Mouse (Mus musculus) limb, embryonic 14.5 days (tissue): ENCODE measurements around the gene Zfp740. TPM values are rescaled to one million over a fixed set of nuclear protein-coding genes. Genes with fewer than 3 reads are reported as not detected.
A peak's percentile ranks its signal among the peaks of the same experiment; 100 is the strongest.

ENCODE experiments used
- ATAC-seq: fragments of 200-750 bp; cut with Nextera tagmentation; 2 replicates; pipeline ENCODE4 v1.8.0; 2017; ENCODE audit warnings: low read depth, moderate number of reproducible peaks, moderate TSS enrichment; ENCODE audit not compliant: low FRiP score
- DNase-seq: peaks from one replicate; pipeline ENCODE4 v3.0.0-alpha.2; 2015; ENCODE audit warnings: low spot score
- H3K27ac ChIP-seq: fragments of 300-500 bp; sonication (generic); replicated peaks from 2 replicates; pipeline ENCODE4 v1.5.1; 2014; ENCODE audit warnings: low read depth, mild to moderate bottlenecking, low read length, moderate library complexity, mixed read lengths
- H3K27me3 ChIP-seq: fragments of 300-500 bp; sonication (generic); 2 replicates; pipeline ENCODE4 v1.6.1; 2014; ENCODE audit warnings: low read length, mixed read lengths; ENCODE audit not compliant: control insufficient read depth, insufficient read depth
- H3K36me3 ChIP-seq: fragments of 300-500 bp; sonication (generic); 2 replicates; pipeline ENCODE4 v1.6.1; 2014; ENCODE audit warnings: mild to moderate bottlenecking, low read length, moderate library complexity, mixed read lengths; ENCODE audit not compliant: control insufficient read depth, insufficient read depth
- H3K4me1 ChIP-seq: fragments of 300-500 bp; sonication (generic); 2 replicates; pipeline ENCODE4 v1.6.1; 2014; ENCODE audit warnings: antibody characterized with exemption, low read length, mixed read lengths; ENCODE audit not compliant: control insufficient read depth, insufficient read depth
- H3K4me2 ChIP-seq: fragments of 300-500 bp; sonication (generic); replicated peaks from 2 replicates; pipeline ENCODE4 v1.6.1; 2014; ENCODE audit warnings: low read depth, mild to moderate bottlenecking, low read length, moderate library complexity; ENCODE audit not compliant: severe bottlenecking
- H3K4me3 ChIP-seq: fragments of 300-500 bp; sonication (generic); replicated peaks from 2 replicates; pipeline ENCODE4 v1.5.1; 2014; ENCODE audit warnings: low read length
- H3K9ac ChIP-seq: fragments of 300-500 bp; sonication (generic); 2 replicates; pipeline ENCODE4 v1.6.1; 2014; ENCODE audit warnings: mild to moderate bottlenecking, low read depth, low read length, moderate library complexity; ENCODE audit not compliant: severe bottlenecking
- H3K9me3 ChIP-seq: fragments of 300-500 bp; sonication (generic); 2 replicates; pipeline ENCODE4 v1.6.1; 2016; ENCODE audit warnings: low read length; ENCODE audit not compliant: control insufficient read depth
- POLR2A ChIP-seq: fragments of 200-500 bp; IDR thresholded peaks from 2 replicates; pipeline ENCODE4 v1.8.0; 2012; ENCODE audit warnings: inconsistent platforms, mild to moderate bottlenecking, moderate library complexity, borderline replicate concordance; ENCODE audit not compliant: insufficient read depth, insufficient read length; ENCODE audit errors: extremely low read depth
- WGBS: fragments of 180-500 bp; shearing (Covaris S2); extraction: QIAGEN DNeasy Blood & Tissue Kit; methylation state at CpG from one replicate; pipeline ENCODE4 v1.1.7; 2014; 5-methylcytosine and 5-hydroxymethylcytosine counted together
- polyA plus RNA-seq, 2 experiments: library from polyadenylated mRNA; depleted of rRNA in 1 of 2; stranded (reverse) in 1 of 2; unstranded in 1 of 2; fragments of >200 nt; fragmentation: Nextera tagmentation in 1 of 2; extraction: Ambion mirVana in 1 of 2; gene quantifications; 2 replicates each; pipeline versions ENCODE4 v1.2.1 to v1.2.3; 2012 to 2014

The Zfp740 gene
- polyA plus RNA-seq, 2 experiments = 53.8 to 96.0 TPM

DNA sequence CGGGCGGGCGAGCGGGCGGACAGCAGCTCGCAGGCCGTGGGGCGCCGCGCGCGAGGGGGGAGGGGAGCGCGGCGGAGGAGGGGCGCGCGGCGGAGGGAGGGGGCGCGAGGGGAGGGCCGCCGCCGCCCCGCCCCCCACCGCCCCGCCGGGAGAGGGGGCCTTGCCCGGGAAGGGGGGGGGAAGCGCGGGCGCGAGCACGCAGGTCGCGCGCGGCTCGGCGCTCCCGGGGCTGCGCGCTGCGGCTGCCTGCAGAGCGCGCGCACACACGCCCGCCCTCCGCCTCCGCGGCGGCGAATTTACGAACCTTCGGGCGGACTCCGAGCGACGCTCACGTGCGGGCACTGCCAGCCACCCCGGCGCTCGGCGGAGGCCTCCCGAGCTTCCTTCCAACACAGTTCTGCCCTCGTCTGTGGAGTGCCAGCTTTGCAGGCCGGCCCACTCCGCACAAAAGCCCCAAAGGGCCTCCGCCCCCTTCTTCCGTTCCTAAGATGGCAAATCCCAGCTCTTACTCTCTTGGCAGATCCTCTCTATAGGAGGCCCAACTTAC is 859 bp downstream of the Zfp740 start:
- 0 out of 2 replicates have a peak, but pooled peaks have one; percentile 11 for TF ChIP-seq POLR2A
- Histone ChIP-seq H3K4me3 (peak overlapping the region; percentile 80), H3K36me3 (peaks cover 51% of the 10 kb centered on the region), H3K4me1 (peaks cover 23% of the 10 kb centered on the region), H3K9me3 (no peaks in the 10 kb centered on the region), H3K9ac (peak overlapping the region; percentile 95), H3K4me2 (peak overlapping the region; percentile 75), H3K27ac (peak overlapping the region; percentile 100), H3K27me3 (no peaks in the 10 kb centered on the region)
- DNase-seq (peak; percentile 76), ATAC-seq (peak; percentile 53)
- WGBS = 0% methylated on average over 16 of the region's 72 CpGs

DNA sequence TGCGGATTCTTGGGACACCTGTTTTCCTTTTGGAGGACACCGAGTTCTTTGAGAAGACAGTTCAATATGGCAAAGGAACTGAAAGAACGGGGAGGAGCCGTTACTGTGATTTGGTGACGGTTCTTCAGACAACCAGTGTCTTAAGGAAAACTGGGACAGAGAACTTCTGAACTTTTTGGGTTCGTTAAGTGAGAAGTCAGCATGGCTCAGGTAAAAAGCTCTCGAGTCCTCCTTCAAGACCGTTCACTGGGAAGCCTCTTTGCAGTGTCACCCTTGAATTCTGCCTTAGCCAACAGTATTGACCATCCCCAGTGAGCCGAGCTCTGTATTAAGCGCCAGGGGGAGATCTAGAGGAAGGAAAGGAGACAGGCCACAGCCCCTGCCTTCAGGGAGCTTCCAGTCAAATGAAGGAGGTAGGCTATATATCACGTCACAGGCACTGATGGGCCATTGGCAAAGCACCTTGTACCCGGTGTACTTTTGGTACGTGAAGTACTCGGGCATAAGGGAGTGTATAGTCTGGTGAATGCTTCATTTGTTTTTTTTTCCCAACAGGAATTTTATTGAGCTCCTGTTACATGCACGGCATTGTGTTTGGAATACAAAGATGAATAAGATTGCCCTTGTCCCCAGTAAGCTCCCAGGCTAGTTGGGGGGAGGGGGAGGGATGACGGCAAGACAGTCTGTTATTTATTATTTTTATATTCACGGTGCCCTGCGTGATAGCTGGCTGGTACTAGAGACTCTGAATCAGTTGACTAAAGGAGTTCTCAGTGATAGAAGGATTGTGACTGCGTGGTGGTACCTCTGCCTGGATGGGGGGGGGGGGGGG is 1.8 kb downstream of the Zfp740 start, which contains the start of gene Csad:
Gene Csad (minus strand): TSS at position 51 of the 832 bp plus-strand sequence.
- TF ChIP-seq POLR2A = no peak
- H3K27ac ChIP-seq = peak within 1 kb of the TSS; percentile 100
- peak within 1 kb of the TSS; percentile 80 for H3K4me3 ChIP-seq
- H3K27me3 ChIP-seq = no peaks in the 10 kb centered on the region
- H3K9ac ChIP-seq = peak within 1 kb of the TSS; percentile 95
- no peaks in the 10 kb centered on the region for H3K9me3 ChIP-seq
- DNase-seq (no peak), ATAC-seq (no peak)
- peaks cover 51% of the 10 kb centered on the region for H3K36me3 ChIP-seq
- H3K4me2 ChIP-seq = peak within 1 kb of the TSS; percentile 75
- H3K4me1 ChIP-seq = peaks cover 23% of the 10 kb centered on the region
- WGBS = 54% methylated on average over 19 of the region's 19 CpGs

DNA sequence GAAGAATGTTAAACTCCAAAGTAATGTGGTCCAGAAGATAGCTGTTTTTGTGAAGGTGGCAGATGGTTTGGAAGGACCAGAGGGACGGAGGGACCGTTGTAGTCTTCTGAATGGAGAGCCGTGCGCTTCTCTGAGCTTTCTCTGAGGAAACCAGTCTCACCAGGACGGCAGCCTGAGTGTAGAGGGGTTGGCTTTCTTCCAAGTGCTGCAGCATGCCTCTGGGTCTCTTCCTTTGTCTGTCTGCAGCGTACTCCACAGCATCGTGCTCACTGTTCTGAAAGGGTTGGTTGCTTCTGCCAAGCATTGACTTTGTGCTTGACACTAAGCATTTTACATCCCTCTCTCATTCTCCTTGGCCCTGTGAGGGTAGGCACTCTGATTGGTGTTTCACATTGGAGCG is 2.7 kb downstream of the Zfp740 start:
- H3K27ac ChIP-seq = peak overlapping the region; percentile 28; the same call in 1 of the 2 replicates
- ATAC-seq (no peak), DNase-seq (peak; percentile 71)
- peak overlapping the region; percentile 80 for H3K4me3 ChIP-seq
- peak overlapping the region; percentile 95 for H3K9ac ChIP-seq
- peaks cover 23% of the 10 kb centered on the region for H3K4me1 ChIP-seq
- H3K9me3 ChIP-seq = no peaks in the 10 kb centered on the region
- peak overlapping the region; percentile 75 for H3K4me2 ChIP-seq
- no peaks in the 10 kb centered on the region for H3K27me3 ChIP-seq
- H3K36me3 ChIP-seq = peaks cover 58% of the 10 kb centered on the region
- TF ChIP-seq POLR2A = no peak
- WGBS = 49% methylated on average over 8 of the region's 8 CpGs

DNA sequence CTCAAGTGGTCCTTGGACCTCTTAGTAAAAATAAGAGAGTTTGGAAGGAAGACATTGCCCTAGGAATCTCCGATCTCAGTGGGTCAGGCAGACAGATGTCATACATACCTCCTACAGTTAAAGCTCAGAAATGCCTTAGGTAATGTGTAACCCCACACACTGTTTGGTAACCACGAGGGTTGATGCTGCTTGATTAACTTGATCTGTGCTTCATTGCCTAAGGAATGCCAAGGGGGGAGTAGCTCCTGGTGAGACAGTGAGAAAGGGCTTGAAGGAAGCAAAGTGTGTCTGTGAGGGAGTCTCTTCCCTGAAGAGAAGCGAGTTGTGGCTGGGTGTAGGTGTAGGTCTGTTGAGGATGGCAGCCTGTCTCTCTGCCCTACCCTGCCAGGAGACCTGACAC is 4.3 kb downstream of the Zfp740 start:
- no peak for ATAC-seq
- H3K27ac ChIP-seq = no peak overlapping the region
- no peak overlapping the region for H3K9ac ChIP-seq
- no peak overlapping the region for H3K4me2 ChIP-seq
- WGBS = 88% methylated on average over 3 of the region's 3 CpGs
- H3K36me3 ChIP-seq = peaks cover 66% of the 10 kb centered on the region
- DNase-seq = no peak
- H3K4me3 ChIP-seq = no peak overlapping the region
- no peaks in the 10 kb centered on the region for H3K9me3 ChIP-seq
- peaks cover 22% of the 10 kb centered on the region for H3K4me1 ChIP-seq
- H3K27me3 ChIP-seq = no peaks in the 10 kb centered on the region
- no peak for TF ChIP-seq POLR2A

DNA sequence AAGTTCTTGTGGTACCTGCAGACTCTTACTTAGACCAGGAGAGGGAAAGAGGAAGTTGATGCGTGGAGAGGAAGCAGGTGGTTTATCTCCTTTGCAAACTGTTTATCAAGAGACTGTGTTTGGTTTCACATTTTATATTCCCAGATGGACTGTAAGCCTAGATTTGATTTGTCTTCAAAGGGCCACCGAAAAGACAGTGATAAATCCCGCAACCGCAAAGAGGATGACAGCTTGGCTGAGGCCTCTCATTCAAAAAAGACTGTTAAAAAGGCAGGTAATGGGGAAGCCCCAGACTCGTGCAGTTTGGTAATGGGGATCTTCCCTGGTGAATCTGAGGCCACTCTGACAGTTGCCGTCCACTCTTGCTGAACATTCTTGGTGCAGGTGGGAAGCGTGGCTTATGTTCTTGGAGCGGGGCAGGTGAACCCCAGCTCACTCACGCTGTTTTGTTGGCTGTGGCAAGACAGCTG is 5.1 kb downstream of the Zfp740 start:
- H3K27me3 ChIP-seq = no peaks in the 10 kb centered on the region
- peaks cover 20% of the 10 kb centered on the region for H3K4me1 ChIP-seq
- H3K4me3 ChIP-seq = no peak overlapping the region
- 86% methylated on average over 9 of the region's 9 CpGs for WGBS
- no peak for ATAC-seq
- H3K36me3 ChIP-seq = peaks cover 74% of the 10 kb centered on the region
- H3K4me2 ChIP-seq = no peak overlapping the region
- DNase-seq = no peak
- H3K9me3 ChIP-seq = no peaks in the 10 kb centered on the region
- no peak overlapping the region for H3K9ac ChIP-seq
- no peak for TF ChIP-seq POLR2A
- H3K27ac ChIP-seq = no peak overlapping the region
